Mouse (Mus musculus): ENCODE measurements around the gene Dnah9. TPM values are rescaled to one million over a fixed set of nuclear protein-coding genes. Genes with fewer than 3 reads are reported as not detected.

The Dnah9 gene
- polyA plus RNA-seq, 1 experiment from 2014 or later, result 0.03 TPM

DNA sequence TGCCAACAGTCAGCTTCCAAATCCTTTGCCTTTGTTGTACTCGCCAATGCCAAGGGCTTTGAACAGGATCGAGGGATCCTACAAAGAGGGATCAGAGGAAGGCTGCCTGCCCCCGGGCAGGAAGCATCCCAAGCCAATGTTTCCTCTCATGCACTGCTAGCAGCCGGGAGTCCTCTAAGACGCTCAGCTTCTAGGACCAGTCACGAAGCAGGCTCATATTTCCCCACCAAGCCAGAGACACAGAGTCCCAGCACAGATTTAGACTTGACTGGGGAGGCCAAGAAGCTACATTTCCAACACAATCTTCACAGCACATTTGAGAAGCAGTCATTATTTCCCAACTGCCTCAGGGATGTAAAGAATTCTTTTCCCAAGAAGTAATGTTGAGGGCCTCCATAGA lies 43.9 kb downstream of the Dnah9 start:
- 66% methylated on average over 6 of the region's 6 CpGs for WGBS
- DNase-seq (ENCODE audit: low spot score), result no peak
- Histone ChIP-seq H3K9ac (ENCODE audit: low read depth, low read length) (no peak overlapping the region), H3K4me1 (replicated peaks; ENCODE audit: control insufficient read depth, insufficient read depth, low read length) (no peaks in the 10 kb centered on the region), H3K27ac (ENCODE audit: low read depth, low read length) (no peak overlapping the region), H3K4me3 (ENCODE audit: low read depth, low read length) (no peak overlapping the region), H3K9me3 (ENCODE audit: control insufficient read depth, low read length) (no peaks in the 10 kb centered on the region), H3K4me2 (no peak overlapping the region), H3K27me3 (replicated peaks; ENCODE audit: control insufficient read depth, insufficient read depth, low read length) (no peaks in the 10 kb centered on the region), H3K36me3 (ENCODE audit: control insufficient read depth, insufficient read depth, low read length) (no peaks in the 10 kb centered on the region)
- no peak for ATAC-seq (replicated peaks; ENCODE audit: low FRiP score)

DNA sequence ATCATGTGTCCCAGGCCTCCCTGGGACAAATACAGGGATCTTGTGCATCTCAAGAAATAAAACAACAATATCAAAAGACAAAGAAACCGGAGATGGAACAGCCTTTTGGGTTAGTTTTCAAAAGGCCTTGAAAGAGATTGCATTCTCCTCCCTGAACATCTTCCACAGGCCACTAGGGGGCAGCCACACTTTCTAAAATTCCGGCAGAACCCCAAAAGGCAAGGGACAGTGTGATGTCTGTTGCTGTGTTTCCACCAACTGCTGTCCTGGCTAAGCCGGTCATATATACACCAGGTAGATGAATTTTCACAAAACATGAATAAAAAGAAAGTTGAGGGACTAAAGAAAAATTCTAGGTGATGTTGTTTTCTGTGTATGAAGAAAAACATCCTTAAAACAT lies 46.3 kb downstream of the Dnah9 start:
- 27% methylated on average over 3 of the region's 3 CpGs for WGBS
- no peaks in the 10 kb centered on the region for H3K36me3 ChIP-seq (ENCODE audit: control insufficient read depth, insufficient read depth, low read length)
- DNase-seq (ENCODE audit: low spot score) (peak; percentile 31), ATAC-seq (replicated peaks; ENCODE audit: low FRiP score) (no peak)
- H3K27ac ChIP-seq (ENCODE audit: low read depth, low read length), result no peak overlapping the region
- H3K4me3 ChIP-seq (ENCODE audit: low read depth, low read length), result no peak overlapping the region
- H3K4me1 ChIP-seq (replicated peaks; ENCODE audit: control insufficient read depth, insufficient read depth, low read length), result no peaks in the 10 kb centered on the region
- no peaks in the 10 kb centered on the region for H3K9me3 ChIP-seq (ENCODE audit: control insufficient read depth, low read length)
- no peak overlapping the region for H3K4me2 ChIP-seq
- no peaks in the 10 kb centered on the region for H3K27me3 ChIP-seq (replicated peaks; ENCODE audit: control insufficient read depth, insufficient read depth, low read length)
- no peak overlapping the region for H3K9ac ChIP-seq (ENCODE audit: low read depth, low read length)

DNA sequence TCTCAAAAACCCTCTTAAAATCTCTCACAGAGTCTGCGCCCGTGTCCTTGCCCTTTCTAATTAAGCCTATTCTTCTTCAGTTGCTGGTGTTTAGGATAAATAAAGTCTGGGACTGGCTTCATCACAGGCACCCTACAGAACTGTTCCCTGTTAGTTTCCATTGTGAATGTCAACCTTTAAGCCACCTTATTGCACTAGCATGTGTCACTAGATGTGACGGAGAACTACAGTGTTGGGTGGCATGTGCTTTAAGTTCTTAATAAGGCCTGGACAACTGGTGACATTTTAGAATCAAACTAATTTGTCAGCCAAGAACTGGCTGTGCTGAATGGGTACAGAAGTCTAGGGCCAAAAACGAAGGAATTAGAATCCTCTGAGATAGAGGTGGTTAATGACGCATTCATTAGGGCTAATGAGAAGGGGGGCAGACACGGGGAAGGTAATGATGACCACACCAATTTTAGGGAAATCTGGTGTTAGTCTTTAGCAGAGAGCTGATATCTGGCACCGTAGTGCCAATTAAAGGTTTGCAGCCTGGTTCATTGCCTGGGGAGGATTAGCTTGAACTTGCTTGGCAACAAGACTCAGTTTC lies 84.6 kb downstream of the Dnah9 start:
- H3K27me3 ChIP-seq (replicated peaks; ENCODE audit: control insufficient read depth, insufficient read depth, low read length), result no peaks in the 10 kb centered on the region
- H3K36me3 ChIP-seq (ENCODE audit: control insufficient read depth, insufficient read depth, low read length), result no peaks in the 10 kb centered on the region
- 77% methylated on average over 7 of the region's 7 CpGs for WGBS
- no peak overlapping the region for H3K4me3 ChIP-seq (ENCODE audit: low read depth, low read length)
- DNase-seq (ENCODE audit: low spot score) (no peak), ATAC-seq (replicated peaks; ENCODE audit: low FRiP score) (no peak)
- no peaks in the 10 kb centered on the region for H3K4me1 ChIP-seq (replicated peaks; ENCODE audit: control insufficient read depth, insufficient read depth, low read length)
- no peak overlapping the region for H3K9ac ChIP-seq (ENCODE audit: low read depth, low read length)
- no peak overlapping the region for H3K27ac ChIP-seq (ENCODE audit: low read depth, low read length)
- no peaks in the 10 kb centered on the region for H3K9me3 ChIP-seq (ENCODE audit: control insufficient read depth, low read length)
- H3K4me2 ChIP-seq, result no peak overlapping the region

DNA sequence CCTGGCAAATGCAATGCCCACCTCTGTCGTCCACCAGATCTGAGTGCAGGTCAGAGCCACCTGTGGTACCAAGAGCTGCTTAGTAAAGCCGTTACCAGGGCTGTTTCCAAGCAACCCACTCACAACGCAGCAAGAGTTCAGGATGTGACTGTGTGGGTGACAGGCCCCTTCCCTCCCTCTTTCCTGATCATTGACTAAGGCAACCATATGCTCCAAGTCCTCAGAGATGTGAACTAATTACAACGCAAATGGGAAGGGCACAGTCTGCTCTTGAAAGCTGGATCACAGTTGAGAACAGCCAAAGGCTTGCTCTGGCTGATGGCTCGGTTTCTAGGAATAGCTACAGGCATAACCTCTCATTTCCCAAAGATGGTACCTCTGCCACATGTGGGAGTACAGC lies 95.4 kb downstream of the Dnah9 start:
- no peak overlapping the region for H3K27ac ChIP-seq (ENCODE audit: low read depth, low read length)
- no peak overlapping the region for H3K4me2 ChIP-seq
- H3K9ac ChIP-seq (ENCODE audit: low read depth, low read length), result no peak overlapping the region
- no peak overlapping the region for H3K4me3 ChIP-seq (ENCODE audit: low read depth, low read length)
- H3K9me3 ChIP-seq (ENCODE audit: control insufficient read depth, low read length), result no peaks in the 10 kb centered on the region
- ATAC-seq (replicated peaks; ENCODE audit: low FRiP score) (no peak), DNase-seq (ENCODE audit: low spot score) (no peak)
- H3K27me3 ChIP-seq (replicated peaks; ENCODE audit: control insufficient read depth, insufficient read depth, low read length), result no peaks in the 10 kb centered on the region
- H3K4me1 ChIP-seq (replicated peaks; ENCODE audit: control insufficient read depth, insufficient read depth, low read length), result no peaks in the 10 kb centered on the region
- H3K36me3 ChIP-seq (ENCODE audit: control insufficient read depth, insufficient read depth, low read length), result no peaks in the 10 kb centered on the region
- WGBS, result 71% methylated on average over 5 of the region's 5 CpGs

DNA sequence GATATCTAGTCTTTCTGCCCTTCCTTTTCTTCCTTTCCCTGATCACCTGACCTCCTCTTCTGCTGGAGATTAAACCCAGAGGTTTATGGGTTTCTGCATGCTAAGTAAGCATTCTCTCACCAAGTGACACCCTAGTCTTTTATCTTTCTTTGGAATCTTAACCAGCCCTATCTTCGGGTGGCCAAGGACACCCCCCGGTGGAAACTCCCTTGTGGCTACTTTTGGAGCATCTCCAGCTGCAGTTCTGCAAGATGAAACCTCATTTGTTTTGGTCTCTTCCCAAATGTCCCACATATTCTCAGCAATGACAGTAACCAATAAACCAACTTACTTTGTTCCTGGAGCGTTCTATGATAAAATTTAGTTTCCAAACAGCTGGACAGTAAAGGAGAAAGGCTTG lies 109.4 kb downstream of the Dnah9 start:
- DNase-seq (ENCODE audit: low spot score), result no peak
- H3K9me3 ChIP-seq (ENCODE audit: control insufficient read depth, low read length), result no peaks in the 10 kb centered on the region
- no peaks in the 10 kb centered on the region for H3K4me1 ChIP-seq (replicated peaks; ENCODE audit: control insufficient read depth, insufficient read depth, low read length)
- H3K9ac ChIP-seq (ENCODE audit: low read depth, low read length), result no peak overlapping the region
- no peak for ATAC-seq (replicated peaks; ENCODE audit: low FRiP score)
- no peak overlapping the region for H3K4me2 ChIP-seq
- 63% methylated on average over 3 of the region's 3 CpGs for WGBS
- no peaks in the 10 kb centered on the region for H3K36me3 ChIP-seq (ENCODE audit: control insufficient read depth, insufficient read depth, low read length)
- H3K27me3 ChIP-seq (replicated peaks; ENCODE audit: control insufficient read depth, insufficient read depth, low read length), result no peaks in the 10 kb centered on the region
- no peak overlapping the region for H3K4me3 ChIP-seq (ENCODE audit: low read depth, low read length)
- no peak overlapping the region for H3K27ac ChIP-seq (ENCODE audit: low read depth, low read length)

DNA sequence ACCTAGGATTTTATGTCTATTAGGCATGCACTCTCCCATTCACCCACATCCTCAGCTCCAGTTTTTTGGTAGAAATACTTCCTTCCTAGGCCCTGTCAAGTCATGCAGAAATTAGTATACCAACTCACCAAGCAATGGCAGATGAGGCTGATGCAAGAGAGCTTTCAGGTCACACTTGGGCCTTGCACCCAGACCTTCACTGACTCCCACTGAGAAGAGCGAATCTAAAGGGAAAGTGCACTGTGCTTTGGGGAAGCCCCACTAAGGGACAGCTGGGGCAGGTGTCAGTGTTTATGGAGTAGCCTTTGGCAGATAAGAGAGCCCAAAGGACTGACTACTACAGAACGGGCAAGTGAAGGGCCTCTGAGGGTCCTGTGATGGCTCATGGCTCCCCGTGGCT lies 117.1 kb downstream of the Dnah9 start:
- ATAC-seq (replicated peaks; ENCODE audit: low FRiP score) (no peak), DNase-seq (ENCODE audit: low spot score) (no peak)
- WGBS, result 78% methylated on average over 3 of the region's 3 CpGs
- Histone ChIP-seq H3K4me3 (ENCODE audit: low read depth, low read length) (no peak overlapping the region), H3K4me1 (replicated peaks; ENCODE audit: control insufficient read depth, insufficient read depth, low read length) (no peaks in the 10 kb centered on the region), H3K27me3 (replicated peaks; ENCODE audit: control insufficient read depth, insufficient read depth, low read length) (no peaks in the 10 kb centered on the region), H3K36me3 (ENCODE audit: control insufficient read depth, insufficient read depth, low read length) (no peaks in the 10 kb centered on the region), H3K4me2 (no peak overlapping the region), H3K27ac (ENCODE audit: low read depth, low read length) (no peak overlapping the region), H3K9ac (ENCODE audit: low read depth, low read length) (no peak overlapping the region), H3K9me3 (ENCODE audit: control insufficient read depth, low read length) (no peaks in the 10 kb centered on the region)

DNA sequence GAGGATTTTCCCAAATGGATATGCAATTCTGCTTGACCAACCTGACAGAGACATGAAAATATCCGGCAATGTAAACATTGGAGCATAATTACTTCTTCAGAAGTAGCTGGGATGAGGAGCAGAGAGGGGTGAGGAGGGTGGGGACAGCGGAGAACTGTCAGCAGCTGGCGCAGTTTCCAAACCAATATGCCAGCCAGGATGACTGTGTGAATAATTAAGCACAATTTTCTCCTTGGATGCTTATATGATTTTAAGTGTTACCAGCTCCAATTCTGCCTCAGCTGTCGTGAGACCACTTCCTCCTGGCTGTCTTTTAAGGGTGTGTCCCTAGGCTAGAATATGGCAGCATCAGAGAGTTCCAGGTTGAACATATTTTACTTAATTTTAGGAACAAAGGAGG lies 119.2 kb downstream of the Dnah9 start:
- Histone ChIP-seq H3K36me3 (ENCODE audit: control insufficient read depth, insufficient read depth, low read length) (no peaks in the 10 kb centered on the region), H3K9ac (ENCODE audit: low read depth, low read length) (no peak overlapping the region), H3K27me3 (replicated peaks; ENCODE audit: control insufficient read depth, insufficient read depth, low read length) (no peaks in the 10 kb centered on the region), H3K27ac (ENCODE audit: low read depth, low read length) (no peak overlapping the region), H3K4me1 (replicated peaks; ENCODE audit: control insufficient read depth, insufficient read depth, low read length) (no peaks in the 10 kb centered on the region), H3K9me3 (ENCODE audit: control insufficient read depth, low read length) (no peaks in the 10 kb centered on the region), H3K4me2 (no peak overlapping the region), H3K4me3 (ENCODE audit: low read depth, low read length) (no peak overlapping the region)
- no peak for ATAC-seq (replicated peaks; ENCODE audit: low FRiP score)
- WGBS, result 71% methylated on average over 4 of the region's 4 CpGs
- DNase-seq (ENCODE audit: low spot score), result no peak

DNA sequence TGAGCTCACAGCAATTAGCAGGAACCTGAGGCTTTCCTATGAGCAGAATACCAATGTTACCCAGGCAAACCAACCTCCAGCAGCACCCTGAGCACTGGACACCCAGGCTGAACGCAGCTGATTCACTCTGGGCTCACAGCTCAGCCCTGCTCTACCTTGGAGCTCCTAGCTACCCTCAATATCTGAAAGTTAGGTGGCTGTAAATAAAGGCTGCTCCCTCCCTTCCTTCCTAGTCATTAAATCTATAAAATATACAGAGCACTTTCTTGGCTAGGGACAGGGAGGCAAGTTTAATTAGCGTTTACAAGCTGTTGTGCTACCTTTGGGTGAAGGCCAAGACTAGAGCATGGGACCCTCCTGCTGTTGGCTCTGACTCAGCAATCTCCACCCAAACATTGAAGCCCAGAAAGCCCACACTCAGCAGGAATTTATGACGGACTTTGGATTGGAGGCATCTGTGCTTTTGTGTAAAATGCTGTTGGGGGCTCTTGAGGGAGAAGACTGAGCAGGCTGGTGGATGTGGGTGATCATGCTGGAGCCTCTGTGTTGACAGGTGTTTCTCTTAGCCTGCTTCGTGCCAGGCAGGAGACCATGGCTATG lies 121.7 kb downstream of the Dnah9 start:
- 63% methylated on average over 4 of the region's 4 CpGs for WGBS
- Histone ChIP-seq H3K27ac (ENCODE audit: low read depth, low read length) (no peak overlapping the region), H3K4me2 (no peak overlapping the region), H3K9me3 (ENCODE audit: control insufficient read depth, low read length) (no peaks in the 10 kb centered on the region), H3K4me3 (ENCODE audit: low read depth, low read length) (no peak overlapping the region), H3K9ac (ENCODE audit: low read depth, low read length) (no peak overlapping the region), H3K36me3 (ENCODE audit: control insufficient read depth, insufficient read depth, low read length) (no peaks in the 10 kb centered on the region), H3K27me3 (replicated peaks; ENCODE audit: control insufficient read depth, insufficient read depth, low read length) (no peaks in the 10 kb centered on the region), H3K4me1 (replicated peaks; ENCODE audit: control insufficient read depth, insufficient read depth, low read length) (no peaks in the 10 kb centered on the region)
- ATAC-seq (replicated peaks; ENCODE audit: low FRiP score) (no peak), DNase-seq (ENCODE audit: low spot score) (no peak)

DNA sequence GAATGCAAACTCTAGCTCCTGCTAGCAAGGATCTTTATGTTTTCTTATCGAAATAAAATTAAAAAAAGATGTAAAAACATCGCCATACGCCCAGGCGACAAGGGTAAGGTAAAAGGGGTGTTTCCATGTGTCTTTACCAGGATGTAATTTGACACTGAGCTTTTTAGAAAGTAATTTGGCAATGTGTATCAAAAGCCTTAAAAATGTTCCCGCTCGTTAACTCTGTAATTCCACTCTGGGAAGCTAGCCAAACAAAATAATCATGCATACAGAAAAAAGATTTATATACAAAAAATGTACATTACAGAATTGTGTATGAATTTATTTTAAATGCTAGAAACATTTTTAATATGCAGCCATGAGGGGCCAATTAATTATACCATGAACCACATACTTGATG lies 124.7 kb downstream of the Dnah9 start:
- no peaks in the 10 kb centered on the region for H3K4me1 ChIP-seq (replicated peaks; ENCODE audit: control insufficient read depth, insufficient read depth, low read length)
- no peaks in the 10 kb centered on the region for H3K36me3 ChIP-seq (ENCODE audit: control insufficient read depth, insufficient read depth, low read length)
- H3K9ac ChIP-seq (ENCODE audit: low read depth, low read length), result no peak overlapping the region
- no peaks in the 10 kb centered on the region for H3K9me3 ChIP-seq (ENCODE audit: control insufficient read depth, low read length)
- H3K27me3 ChIP-seq (replicated peaks; ENCODE audit: control insufficient read depth, insufficient read depth, low read length), result no peaks in the 10 kb centered on the region
- WGBS, result 64% methylated on average over 6 of the region's 6 CpGs
- no peak overlapping the region for H3K4me3 ChIP-seq (ENCODE audit: low read depth, low read length)
- H3K27ac ChIP-seq (ENCODE audit: low read depth, low read length), result no peak overlapping the region
- ATAC-seq (replicated peaks; ENCODE audit: low FRiP score) (no peak), DNase-seq (ENCODE audit: low spot score) (no peak)
- H3K4me2 ChIP-seq, result no peak overlapping the region

All from liver, embryonic 11.5 days (tissue).